Mouse (Mus musculus) cerebellum, adult 18-20 months (tissue): ENCODE results near the gene Foxe1.

Experiments used
- DNase-seq, 2 experiments: peaks; one replicate each; pipeline ENCODE4 v3.0.0; 2021

The Foxe1 gene

DNA sequence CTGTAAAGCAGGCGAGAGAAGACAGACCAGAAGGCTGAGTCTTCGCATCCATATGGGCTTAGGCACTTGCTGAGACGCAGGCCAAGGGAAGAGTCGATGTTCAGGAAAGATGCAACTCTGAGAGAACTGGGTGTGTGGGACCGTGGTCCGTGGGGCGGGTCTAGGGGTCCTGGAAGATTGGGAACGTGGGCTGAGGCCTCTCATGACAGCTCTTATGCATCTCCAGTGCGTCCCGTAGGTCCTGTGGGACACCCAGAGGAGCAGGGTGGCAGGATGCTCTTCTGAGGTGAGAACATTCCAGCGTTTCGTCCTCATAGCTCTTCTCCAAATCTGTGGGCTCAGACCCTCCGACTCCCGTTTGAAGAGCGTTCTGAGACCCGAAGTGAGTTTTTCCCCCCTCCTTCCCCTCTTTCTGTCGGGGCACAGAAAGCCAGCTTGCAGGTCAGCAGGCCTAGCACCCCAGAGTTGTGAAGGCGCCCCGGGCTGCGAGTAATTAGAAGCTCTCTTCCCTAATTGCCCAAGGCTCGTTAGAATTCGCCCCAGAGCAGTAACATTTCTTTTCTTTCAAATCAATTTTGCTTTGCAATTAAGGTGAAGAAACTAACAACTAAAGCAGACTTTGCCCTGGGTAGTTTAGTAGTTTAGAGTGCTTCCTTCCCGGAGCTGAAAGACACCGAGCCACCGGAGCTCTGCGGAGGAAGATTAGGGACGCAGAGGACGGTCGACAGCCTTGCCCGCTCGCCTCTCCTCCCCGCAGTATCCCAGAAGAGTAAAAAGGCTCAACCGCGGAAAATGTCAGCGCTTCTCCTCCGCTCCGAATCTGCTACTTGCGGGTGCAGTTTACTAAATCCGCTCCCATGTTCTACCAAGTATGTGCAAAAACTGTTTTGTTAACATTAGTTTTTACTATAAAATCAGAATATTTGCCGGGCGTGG is 4.4 kb downstream of the Foxe1 start:
- no peak for DNase-seq

DNA sequence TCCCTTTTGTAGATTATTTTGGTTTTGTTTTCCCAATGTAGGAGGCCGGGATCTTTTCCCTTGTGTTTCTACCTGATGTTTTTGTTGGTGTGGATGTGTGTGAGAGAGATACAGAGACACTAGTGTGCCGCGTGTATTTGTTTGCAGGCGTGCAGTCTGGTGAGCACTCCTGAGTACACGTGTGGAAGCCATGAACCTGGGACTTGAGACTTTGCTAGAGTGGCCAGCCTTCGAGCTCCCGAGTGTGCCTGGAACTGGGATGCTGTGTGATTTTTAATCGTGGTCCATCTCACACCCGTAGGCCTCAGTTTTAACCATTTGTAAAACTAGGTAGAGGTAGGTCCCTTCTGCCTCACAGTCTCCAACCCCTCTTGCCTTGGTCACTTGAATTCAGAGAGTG is 5.5 kb downstream of the Foxe1 start:
- DNase-seq = no peak

DNA sequence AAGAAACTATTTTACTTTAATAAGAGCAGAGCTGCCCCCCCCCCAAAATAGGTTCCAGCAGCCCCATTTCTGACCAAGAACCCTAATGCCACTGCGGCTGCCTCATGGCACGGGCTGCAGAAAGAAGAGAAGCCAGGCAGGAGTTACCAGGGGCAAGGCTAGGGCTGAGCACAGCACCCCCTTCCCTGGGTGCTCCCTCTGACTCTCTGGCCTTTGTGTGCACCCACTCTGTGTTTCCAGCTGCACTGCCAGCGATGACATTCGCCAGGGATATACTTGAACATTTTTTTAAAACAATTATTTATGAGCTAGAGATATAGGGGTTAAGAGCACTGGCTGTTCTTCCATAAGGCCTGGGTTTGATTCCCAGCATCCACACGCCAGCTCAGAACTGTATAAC is 6.1 kb downstream of the Foxe1 start:
- DNase-seq = no peak

DNA sequence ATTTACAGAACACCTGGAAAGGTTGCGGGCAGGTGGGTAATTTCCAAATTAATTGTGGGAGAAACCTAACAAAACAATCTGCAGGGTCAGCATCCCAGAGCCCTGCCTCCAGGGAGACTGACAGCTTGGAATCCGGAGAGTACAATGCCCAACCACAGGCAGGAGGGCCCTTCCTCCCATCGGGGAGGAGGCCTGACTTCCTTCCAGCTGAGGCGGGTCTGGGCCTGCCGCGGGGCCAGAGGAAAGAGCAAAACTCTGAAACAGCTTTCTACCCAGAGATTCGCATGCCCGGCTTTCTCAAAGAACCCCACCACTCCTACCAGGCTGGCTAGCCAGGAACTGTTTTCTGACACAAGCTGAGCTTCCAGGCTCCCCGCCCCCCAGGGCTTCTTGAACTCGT is 9.6 kb downstream of the Foxe1 start:
- DNase-seq = no peak

- DNase-seq = peak; percentile 50 to 69
Measured at GRCm38 (mm10) chr4:46356351-46357133, 13.1 kb downstream of the Foxe1 start.

- DNase-seq = no peak
Measured at GRCm38 (mm10) chr4:46359539-46360253, 16.3 kb downstream of the Foxe1 start.

DNA sequence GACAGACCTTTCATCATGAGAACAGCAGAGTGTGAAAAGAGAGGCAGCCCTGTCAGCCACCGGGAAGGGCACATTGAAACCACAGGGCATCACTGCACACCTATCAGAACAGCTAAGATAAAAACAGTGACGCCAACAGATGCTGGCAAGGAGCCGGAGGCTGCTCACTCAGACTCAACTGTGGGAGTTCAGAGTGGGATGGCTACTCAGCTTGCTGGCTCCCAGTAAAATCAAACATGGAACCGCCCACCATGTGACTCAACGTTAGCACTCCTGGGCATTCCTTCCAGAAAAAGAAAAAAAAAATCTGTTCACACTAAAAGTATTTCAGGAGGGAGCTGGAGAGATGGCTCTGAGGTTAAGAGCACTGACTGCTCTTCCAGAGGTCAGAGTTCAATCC is 17.8 kb downstream of the Foxe1 start:
- no peak for DNase-seq

GRCm38 (mm10) chr4:46364360-46364759 is 21.0 kb downstream of the Foxe1 start:
- no peak for DNase-seq

- no peak for DNase-seq
Measured at GRCm38 (mm10) chr4:46367487-46367959, 24.1 kb downstream of the Foxe1 start.

DNA sequence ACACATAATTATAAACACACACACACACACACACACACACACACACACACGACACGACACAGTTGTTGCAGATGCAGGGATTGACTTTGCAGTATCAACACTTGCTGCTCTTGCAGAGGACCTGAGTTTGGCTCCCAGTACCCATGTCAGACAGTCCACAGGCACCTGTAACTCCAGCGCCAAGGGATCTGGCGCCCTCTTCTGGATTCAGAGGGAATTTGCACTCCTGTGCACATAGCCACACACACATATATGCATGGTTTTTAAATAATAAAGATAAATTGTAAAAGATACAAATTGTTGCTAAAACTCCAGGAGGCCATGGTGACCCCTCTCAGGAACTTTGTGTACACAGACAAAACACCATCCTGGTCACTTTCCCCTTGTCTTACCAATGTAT is 25.7 kb downstream of the Foxe1 start:
- no peak for DNase-seq

DNA sequence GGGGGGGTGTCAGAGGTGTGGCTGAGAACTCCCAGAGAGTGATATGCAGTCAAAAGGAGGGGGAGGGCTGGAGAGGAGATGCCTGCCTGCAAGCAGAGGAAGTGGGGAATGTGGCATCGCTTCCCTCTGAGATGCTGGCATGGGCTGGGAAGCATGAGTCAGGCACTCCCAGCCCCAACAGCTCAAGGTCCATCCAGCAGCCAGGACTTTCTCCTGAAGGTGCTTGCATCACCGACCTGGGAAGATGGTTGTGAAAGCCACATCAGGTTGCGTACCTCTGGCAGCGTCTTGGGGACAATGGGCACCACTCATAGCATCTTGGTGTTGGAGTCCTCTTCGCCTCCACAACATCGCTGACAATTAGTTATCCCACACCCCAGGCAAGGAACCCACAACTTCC is 27.0 kb downstream of the Foxe1 start:
- DNase-seq = no peak

- DNase-seq = peak; percentile 30 to 45
Measured at GRCm38 (mm10) chr4:46371030-46371429, 27.6 kb downstream of the Foxe1 start.

DNA sequence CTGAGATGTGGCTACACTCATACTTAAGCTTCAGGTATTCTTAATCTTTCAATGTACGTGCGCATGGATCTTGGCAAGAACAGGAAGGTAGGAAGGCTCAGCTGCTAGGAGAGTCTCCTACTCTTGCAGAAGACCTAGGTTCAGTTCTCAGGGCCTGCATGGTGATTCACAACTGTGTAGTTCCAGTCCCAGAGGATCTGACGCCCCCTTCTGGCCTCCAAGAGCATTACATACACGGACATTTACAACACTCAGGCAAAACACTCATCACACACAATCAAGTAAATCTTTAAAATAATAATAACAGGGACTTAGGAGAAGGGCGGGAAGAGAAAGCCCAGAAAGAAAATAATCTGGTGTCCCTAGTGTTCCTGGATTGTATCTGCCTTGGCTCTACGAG is 31.0 kb downstream of the Foxe1 start:
- peak; percentile 39 to 43 for DNase-seq

DNA sequence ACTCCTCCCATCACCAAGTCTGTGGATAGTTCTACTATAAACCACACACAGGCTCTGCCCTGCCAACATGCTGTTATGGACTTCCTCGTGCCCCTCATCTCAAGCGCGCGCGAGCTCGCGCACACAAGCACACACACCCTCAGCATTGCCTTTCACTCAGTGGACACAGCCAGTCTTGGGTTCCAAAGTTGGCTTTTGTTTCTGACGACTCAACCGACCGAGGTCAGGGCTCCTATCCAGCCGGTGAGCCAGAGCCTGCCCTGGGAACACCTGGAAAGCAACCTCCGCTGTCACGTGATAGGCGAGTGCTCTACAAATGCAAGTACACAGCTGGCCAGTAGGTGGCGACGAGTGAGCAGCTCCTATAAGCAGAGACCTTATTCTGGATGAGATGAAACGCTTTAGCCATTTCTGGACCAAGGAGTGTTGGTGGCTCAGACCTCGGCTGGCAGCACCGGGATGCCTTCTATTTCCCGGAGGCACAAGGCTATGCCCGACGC is 31.5 kb downstream of the Foxe1 start:
- peak; percentile 88 to 91 for DNase-seq

DNA sequence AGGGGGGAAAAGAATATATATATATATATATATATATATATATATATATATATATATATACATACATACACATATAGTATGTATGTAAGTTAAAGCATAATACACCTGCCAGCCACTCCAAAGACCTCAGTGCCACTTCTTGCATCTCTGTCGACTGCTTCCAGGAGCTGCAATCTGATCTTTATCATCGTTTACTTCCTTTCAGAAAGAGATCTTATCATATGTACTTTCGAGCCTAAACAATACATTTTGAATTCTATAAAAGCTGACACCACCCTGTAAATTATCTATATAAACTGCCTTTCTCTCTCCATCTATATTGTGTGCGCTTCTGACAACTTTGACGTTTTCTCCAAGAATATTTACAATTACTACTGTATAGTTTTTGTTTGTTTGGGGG is 45.1 kb downstream of the Foxe1 start:
- DNase-seq = no peak

GRCm38 (mm10) chr4:46389013-46389611 is 45.7 kb downstream of the Foxe1 start, which contains the start of gene Trmo:
Trmo (minus strand) TSS chr4:46389437.
- DNase-seq = peak; percentile 92 to 96

DNA sequence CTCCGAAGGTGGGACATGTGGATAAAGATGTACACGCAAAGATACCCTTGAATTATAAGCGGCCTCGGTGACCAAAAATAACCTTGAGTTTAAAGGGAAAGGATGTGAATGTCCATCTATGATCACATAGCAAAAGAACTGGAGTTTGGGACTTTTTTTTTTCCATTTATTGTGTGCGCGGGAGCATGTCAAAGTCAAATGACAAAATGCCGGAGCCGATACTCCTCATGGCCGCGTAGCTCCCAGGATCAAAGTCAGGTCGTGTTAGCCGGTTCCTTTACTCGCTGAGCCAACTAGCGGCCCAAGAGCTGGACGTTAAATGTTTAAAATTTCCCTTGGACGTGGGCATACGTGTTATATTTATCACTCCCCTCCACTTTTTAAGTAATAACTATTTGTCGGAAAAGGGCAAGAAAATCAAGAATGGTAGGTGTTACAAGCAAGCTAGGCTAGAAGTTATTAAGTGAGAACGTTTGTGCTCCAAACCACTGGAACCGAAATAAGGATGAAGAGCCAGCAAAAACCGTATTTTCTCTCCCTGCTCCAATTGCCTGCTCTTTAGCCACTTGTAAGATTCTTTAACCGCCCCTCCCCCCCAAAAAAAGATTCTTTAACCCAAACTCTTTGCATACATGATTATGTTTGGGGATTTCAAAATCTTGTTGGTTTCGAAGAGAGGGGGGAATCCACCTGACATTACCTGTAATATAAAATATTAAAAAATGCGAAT is 46.4 kb downstream of the Foxe1 start:
- DNase-seq = peak in 1 of 2 experiments; percentile 54

DNA sequence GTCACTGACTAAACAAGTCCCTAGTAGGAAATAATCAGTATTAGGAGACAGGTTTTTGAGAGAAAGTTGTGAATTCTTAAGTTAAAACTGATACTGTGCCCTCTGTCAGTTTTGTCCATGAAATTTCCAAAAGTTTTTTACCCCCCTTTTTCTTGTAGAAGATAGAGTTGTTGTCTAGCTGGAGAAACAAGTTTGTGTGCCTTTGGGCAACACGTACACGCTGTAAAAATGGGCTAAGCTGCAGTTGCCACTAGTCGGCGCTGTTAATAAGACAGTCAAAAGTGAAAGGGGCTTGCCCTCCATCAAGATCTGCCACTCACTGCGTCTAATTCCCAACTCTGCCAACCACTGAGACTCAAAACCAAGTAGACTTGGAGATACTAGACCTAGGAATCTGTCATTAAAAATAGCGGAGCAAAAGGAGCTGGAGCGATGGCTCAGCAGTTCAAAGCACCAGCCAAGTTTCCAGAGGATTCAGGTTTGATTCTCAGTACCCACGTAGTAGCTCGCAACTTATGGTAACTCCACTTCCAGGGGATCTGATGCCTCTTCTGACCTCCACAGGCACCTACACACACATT is 47.1 kb downstream of the Foxe1 start:
- DNase-seq = peak; percentile 78 to 80

- no peak for DNase-seq
Measured at GRCm38 (mm10) chr4:46394388-46394787, 51.0 kb downstream of the Foxe1 start.

DNA sequence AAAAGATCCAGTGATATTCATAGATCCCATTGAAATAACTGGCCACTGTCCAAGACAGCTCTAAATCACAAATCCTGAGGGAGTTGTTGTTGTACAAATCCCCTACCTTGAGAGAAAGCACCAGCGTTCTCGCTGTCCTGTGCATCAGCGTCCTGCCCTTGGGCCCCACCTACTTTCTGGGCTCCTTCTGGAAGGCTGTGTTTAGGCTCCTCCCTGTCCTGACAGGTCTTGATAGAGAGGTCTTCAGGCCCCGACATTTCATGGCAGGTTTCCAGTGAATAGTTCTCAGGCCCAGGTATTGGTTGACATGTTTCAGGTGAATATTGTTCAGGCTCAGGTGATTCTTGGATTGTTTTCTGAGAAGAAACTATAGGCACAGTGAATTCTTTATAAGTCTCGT is 52.3 kb downstream of the Foxe1 start:
- no peak for DNase-seq
